Mouse (Mus musculus): ENCODE results near the gene Mxd4. TPM values are rescaled to one million over a fixed set of nuclear protein-coding genes. Genes with fewer than 3 reads are reported as not detected.

Mxd4 gene
- polyA plus RNA-seq, 1 experiment from 2014 or later: 21.2 TPM

GRCm38 (mm10) chr5:34188856-34189255 is 1.3 kb upstream of the Mxd4 start:
- ATAC-seq (ENCODE audit: low FRiP score, low TSS enrichment) (no peak), DNase-seq (ENCODE audit: low spot score) (no peak)
- no peaks in the 10 kb centered on the region for H3K36me3 ChIP-seq (ENCODE audit: control insufficient read depth, insufficient read depth, low read length)
- H3K4me1 ChIP-seq (replicated peaks; ENCODE audit: control insufficient read depth, insufficient read depth): peaks cover 14% of the 10 kb centered on the region
- H3K9ac ChIP-seq (ENCODE audit: low read length): no peak overlapping the region
- no peaks in the 10 kb centered on the region for H3K9me3 ChIP-seq (ENCODE audit: control insufficient read depth, low read length)
- H3K27me3 ChIP-seq (ENCODE audit: control insufficient read depth, insufficient read depth, low read length): no peaks in the 10 kb centered on the region
- TF ChIP-seq CTCF (IDR thresholded peaks at IDR 0.05; ENCODE audit: low read depth): no peak
- H3K4me3 ChIP-seq (ENCODE audit: low read depth, low read length): peak overlapping the region; percentile 96; the same call in 1 of the 2 replicates
- 39% methylated on average over 2 of the region's 2 CpGs for WGBS
- H3K4me2 ChIP-seq (replicated peaks; ENCODE audit: low read depth): peak overlapping the region; percentile 72
- H3K27ac ChIP-seq (replicated peaks): peak overlapping the region; percentile 87

- peak overlapping the region; percentile 99 for H3K27ac ChIP-seq (replicated peaks)
- peak overlapping the region; percentile 93 for H3K9ac ChIP-seq (ENCODE audit: low read length)
- peak; percentile 79 for DNase-seq (ENCODE audit: low spot score)
- peak overlapping the region; percentile 96 for H3K4me3 ChIP-seq (ENCODE audit: low read depth, low read length)
- H3K9me3 ChIP-seq (ENCODE audit: control insufficient read depth, low read length): no peaks in the 10 kb centered on the region
- peaks cover 23% of the 10 kb centered on the region for H3K4me1 ChIP-seq (replicated peaks; ENCODE audit: control insufficient read depth, insufficient read depth)
- no peak for TF ChIP-seq EP300 (optimal IDR thresholded peaks at IDR 0.05)
- no peaks in the 10 kb centered on the region for H3K27me3 ChIP-seq (ENCODE audit: control insufficient read depth, insufficient read depth, low read length)
- under 1% methylated on average over 41 of the region's 46 CpGs for WGBS
- no peaks in the 10 kb centered on the region for H3K36me3 ChIP-seq (ENCODE audit: control insufficient read depth, insufficient read depth, low read length)
- peak; percentile 25 for ATAC-seq (ENCODE audit: low FRiP score, low TSS enrichment)
- H3K4me2 ChIP-seq (replicated peaks; ENCODE audit: low read depth): peak overlapping the region; percentile 79
These were observed 544 bp downstream of the Mxd4 start for GRCm38 (mm10) chr5:34186961-34187391.

- H3K4me3 ChIP-seq (ENCODE audit: low read depth, low read length): peak overlapping the region; percentile 96
- peak overlapping the region; percentile 93 for H3K9ac ChIP-seq (ENCODE audit: low read length)
- H3K9me3 ChIP-seq (ENCODE audit: control insufficient read depth, low read length): no peaks in the 10 kb centered on the region
- peak overlapping the region; percentile 79 for H3K4me2 ChIP-seq (replicated peaks; ENCODE audit: low read depth)
- H3K36me3 ChIP-seq (ENCODE audit: control insufficient read depth, insufficient read depth, low read length): no peaks in the 10 kb centered on the region
- H3K27me3 ChIP-seq (ENCODE audit: control insufficient read depth, insufficient read depth, low read length): no peaks in the 10 kb centered on the region
- peaks cover 23% of the 10 kb centered on the region for H3K4me1 ChIP-seq (replicated peaks; ENCODE audit: control insufficient read depth, insufficient read depth)
- ATAC-seq (ENCODE audit: low FRiP score, low TSS enrichment) (no peak), DNase-seq (ENCODE audit: low spot score) (peak; percentile 27)
- TF ChIP-seq CTCF (IDR thresholded peaks at IDR 0.05; ENCODE audit: low read depth): no peak
- no peak for TF ChIP-seq EP300 (optimal IDR thresholded peaks at IDR 0.05)
- 32% methylated on average over 2 of the region's 2 CpGs for WGBS
- peak overlapping the region; percentile 99 for H3K27ac ChIP-seq (replicated peaks)
These were observed 1.1 kb downstream of the Mxd4 start for GRCm38 (mm10) chr5:34186391-34186790.

- peaks cover 23% of the 10 kb centered on the region for H3K4me1 ChIP-seq (replicated peaks; ENCODE audit: control insufficient read depth, insufficient read depth)
- TF ChIP-seq EP300 (optimal IDR thresholded peaks at IDR 0.05) (no peak), CTCF (IDR thresholded peaks at IDR 0.05; ENCODE audit: low read depth) (no peak)
- H3K9me3 ChIP-seq (ENCODE audit: control insufficient read depth, low read length): no peaks in the 10 kb centered on the region
- H3K27me3 ChIP-seq (ENCODE audit: control insufficient read depth, insufficient read depth, low read length): no peaks in the 10 kb centered on the region
- DNase-seq (ENCODE audit: low spot score) (peak; percentile 16), ATAC-seq (ENCODE audit: low FRiP score, low TSS enrichment) (no peak)
- peak overlapping the region; percentile 93 for H3K9ac ChIP-seq (ENCODE audit: low read length)
- H3K36me3 ChIP-seq (ENCODE audit: control insufficient read depth, insufficient read depth, low read length): no peaks in the 10 kb centered on the region
- H3K4me2 ChIP-seq (replicated peaks; ENCODE audit: low read depth): peak overlapping the region; percentile 79
- no peak overlapping the region for H3K27ac ChIP-seq (replicated peaks)
- peak overlapping the region; percentile 96 for H3K4me3 ChIP-seq (ENCODE audit: low read depth, low read length)
These were observed 1.7 kb downstream of the Mxd4 start for GRCm38 (mm10) chr5:34185791-34186190.

GRCm38 (mm10) chr5:34185051-34185580 is 2.4 kb downstream of the Mxd4 start:
- Histone ChIP-seq H3K27me3 (ENCODE audit: control insufficient read depth, insufficient read depth, low read length) (no peaks in the 10 kb centered on the region), H3K4me1 (replicated peaks; ENCODE audit: control insufficient read depth, insufficient read depth) (peaks cover 23% of the 10 kb centered on the region), H3K9ac (ENCODE audit: low read length) (peak overlapping the region; percentile 23; the same call in 1 of the 2 replicates), H3K9me3 (ENCODE audit: control insufficient read depth, low read length) (no peaks in the 10 kb centered on the region), H3K4me3 (ENCODE audit: low read depth, low read length) (no peak overlapping the region), H3K27ac (replicated peaks) (no peak overlapping the region), H3K4me2 (replicated peaks; ENCODE audit: low read depth) (peak overlapping the region; percentile 79; the same call in 1 of the 2 replicates), H3K36me3 (ENCODE audit: control insufficient read depth, insufficient read depth, low read length) (no peaks in the 10 kb centered on the region)
- no peak for ATAC-seq (ENCODE audit: low FRiP score, low TSS enrichment)
- WGBS: 60% methylated on average over 1 of the region's 1 CpGs
- no peak for DNase-seq (ENCODE audit: low spot score)
- no peak for TF ChIP-seq EP300 (optimal IDR thresholded peaks at IDR 0.05)
- TF ChIP-seq CTCF (IDR thresholded peaks at IDR 0.05; ENCODE audit: low read depth): no peak

GRCm38 (mm10) chr5:34183976-34184375 is 3.5 kb downstream of the Mxd4 start:
- Histone ChIP-seq H3K27ac (replicated peaks) (no peak overlapping the region), H3K9me3 (ENCODE audit: control insufficient read depth, low read length) (no peaks in the 10 kb centered on the region), H3K4me3 (ENCODE audit: low read depth, low read length) (no peak overlapping the region), H3K4me1 (replicated peaks; ENCODE audit: control insufficient read depth, insufficient read depth) (peaks cover 23% of the 10 kb centered on the region), H3K27me3 (ENCODE audit: control insufficient read depth, insufficient read depth, low read length) (no peaks in the 10 kb centered on the region), H3K9ac (ENCODE audit: low read length) (peak overlapping the region; percentile 13; the same call in 1 of the 2 replicates), H3K36me3 (ENCODE audit: control insufficient read depth, insufficient read depth, low read length) (no peaks in the 10 kb centered on the region), H3K4me2 (replicated peaks; ENCODE audit: low read depth) (no peak overlapping the region)
- DNase-seq (ENCODE audit: low spot score): no peak
- ATAC-seq (ENCODE audit: low FRiP score, low TSS enrichment): no peak
- TF ChIP-seq CTCF (IDR thresholded peaks at IDR 0.05; ENCODE audit: low read depth): no peak
- 93% methylated on average over 3 of the region's 3 CpGs for WGBS

Data from stomach, postnatal 0 days (tissue).